Mouse (Mus musculus) spleen, postnatal 10 days (tissue): ENCODE data around the gene Slc17a2.

Experiments
- DNase-seq, 2 experiments: peaks; one replicate each; pipeline ENCODE4 v3.0.0; 2021 to 2022; ENCODE audit warnings: low spot score in 2 of 2

Slc17a2 gene

DNA sequence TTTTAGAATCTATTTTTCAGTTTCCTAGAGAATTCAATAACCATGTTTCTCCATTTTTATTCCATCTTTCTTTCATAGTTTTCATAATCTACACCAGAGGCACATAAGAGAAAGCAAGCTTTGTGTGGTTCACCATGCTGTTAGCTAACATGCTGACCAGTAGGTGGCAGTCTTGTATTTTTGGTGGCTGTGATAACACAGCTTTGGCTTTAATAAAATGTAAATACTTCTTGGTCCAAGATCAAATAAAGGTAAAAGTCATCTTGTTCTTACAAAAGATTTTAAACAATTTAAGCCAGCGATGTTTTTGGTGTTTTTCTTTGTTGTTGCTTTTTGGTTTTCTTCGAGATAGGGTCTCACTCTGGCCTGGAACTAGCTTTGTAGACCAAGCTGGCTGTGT is 14.3 kb upstream of the Slc17a2 start:
- peak in 1 of 2 experiments; percentile 66 for DNase-seq

DNA sequence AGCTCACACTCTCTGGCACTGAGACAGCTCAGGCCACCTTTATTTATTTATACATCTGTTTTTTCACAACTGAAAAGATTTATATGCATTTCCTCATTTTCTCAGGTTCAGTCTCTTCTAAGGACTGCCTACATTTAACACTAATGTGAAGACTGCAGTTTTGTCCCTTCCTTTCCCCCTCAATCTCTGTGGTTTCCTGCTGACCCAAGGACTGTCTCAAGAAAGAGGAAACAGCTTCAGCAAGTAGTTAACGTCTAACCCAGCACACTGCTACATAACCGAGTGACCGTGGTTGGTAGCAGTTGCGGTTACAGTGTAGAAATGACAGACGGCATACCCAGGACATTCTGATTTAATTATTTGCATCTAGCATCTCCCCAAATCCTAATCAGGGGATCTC is 7.4 kb upstream of the Slc17a2 start:
- DNase-seq: no peak

DNA sequence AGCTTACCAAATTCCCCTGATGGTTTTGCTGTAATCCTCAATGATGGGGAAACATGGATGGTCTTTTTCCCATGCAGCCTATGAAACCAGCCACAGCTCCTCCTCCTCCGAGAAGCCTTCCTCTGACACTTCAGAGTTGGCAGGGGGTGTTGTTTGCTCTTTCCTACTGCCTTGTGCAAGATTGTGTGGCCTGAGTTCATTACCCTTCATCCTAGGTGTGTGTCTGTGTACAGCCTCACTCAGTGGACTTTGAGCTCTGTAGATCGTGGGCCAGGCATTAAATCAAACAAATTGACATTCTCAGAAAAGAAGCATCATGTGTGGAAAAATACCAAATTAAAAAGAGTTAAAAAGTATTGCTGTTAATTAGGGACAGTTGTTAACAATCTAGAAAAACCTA is 2.3 kb upstream of the Slc17a2 start:
- DNase-seq: no peak

DNA sequence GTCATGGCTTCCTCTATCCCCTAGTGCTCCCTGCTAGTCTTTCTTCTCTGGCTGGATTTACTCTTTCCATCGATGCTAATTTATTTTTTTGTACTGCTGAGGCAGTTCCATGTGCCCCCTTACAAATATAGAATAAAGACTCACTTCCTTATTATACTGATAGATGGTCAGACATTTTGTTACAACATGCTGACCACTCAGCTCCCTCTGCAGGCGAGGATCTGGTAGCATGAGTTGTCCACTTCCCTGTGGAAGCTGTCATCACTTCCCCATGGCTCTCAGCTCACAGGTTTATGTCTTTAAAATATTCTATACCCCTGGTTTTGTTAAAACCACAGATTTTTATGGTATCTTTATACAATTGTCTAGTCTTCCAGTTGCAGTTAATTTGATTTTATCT is 9.4 kb downstream of the Slc17a2 start:
- DNase-seq: no peak

DNA sequence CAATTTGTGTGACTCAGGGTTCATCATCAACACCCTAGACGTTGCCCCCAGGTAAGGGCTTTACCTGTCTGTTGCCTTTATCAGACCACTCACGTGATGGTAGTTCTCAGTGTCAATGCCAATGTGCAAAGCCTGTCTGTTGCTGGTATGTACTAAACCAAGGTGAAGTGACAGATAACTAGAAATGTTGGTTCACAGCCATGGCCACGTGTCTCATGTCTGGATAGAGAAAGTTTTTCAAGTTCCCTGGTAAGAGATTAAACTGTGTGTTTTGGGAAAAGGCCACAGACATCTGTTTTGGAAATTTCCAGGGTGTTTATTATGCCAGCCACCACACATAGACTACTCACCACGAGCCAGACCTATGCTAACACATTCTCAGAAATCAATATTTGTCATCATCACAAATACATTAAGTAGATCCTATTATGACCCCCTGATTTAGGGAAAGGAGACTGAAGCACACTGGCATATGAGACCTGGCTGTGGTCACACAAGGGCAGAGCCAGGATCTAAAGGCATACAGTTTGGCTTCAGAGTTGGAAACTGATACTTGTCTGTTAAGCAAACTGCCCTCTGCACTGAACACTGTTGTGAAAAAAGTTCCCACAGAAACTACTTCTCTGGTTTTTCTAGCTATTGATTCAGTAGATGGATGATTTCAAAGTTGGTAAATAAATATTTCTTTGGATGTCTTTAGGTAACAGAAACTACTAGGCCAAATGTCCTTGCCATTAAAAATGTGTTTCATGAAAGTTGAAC is 13.6 kb downstream of the Slc17a2 start:
- no peak for DNase-seq

DNA sequence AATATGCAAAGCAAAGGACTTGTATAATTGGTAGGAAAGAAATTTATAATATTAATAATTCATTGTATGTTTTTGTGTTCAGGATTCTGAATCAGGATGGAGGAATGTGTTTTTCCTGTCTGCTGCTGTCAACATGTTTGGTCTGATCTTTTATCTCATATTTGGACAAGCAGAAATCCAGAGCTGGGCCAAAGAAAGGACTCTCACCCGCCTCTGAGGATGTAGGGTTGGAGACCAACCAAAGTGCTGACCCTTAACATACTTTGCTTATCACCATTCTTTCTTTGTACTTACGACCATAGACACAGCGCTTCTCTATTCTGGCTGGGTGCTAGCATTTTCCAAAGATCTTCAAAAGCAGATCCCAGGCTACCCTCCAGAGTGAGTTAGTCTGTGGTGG is 15.4 kb downstream of the Slc17a2 start:
- no peak for DNase-seq

DNA sequence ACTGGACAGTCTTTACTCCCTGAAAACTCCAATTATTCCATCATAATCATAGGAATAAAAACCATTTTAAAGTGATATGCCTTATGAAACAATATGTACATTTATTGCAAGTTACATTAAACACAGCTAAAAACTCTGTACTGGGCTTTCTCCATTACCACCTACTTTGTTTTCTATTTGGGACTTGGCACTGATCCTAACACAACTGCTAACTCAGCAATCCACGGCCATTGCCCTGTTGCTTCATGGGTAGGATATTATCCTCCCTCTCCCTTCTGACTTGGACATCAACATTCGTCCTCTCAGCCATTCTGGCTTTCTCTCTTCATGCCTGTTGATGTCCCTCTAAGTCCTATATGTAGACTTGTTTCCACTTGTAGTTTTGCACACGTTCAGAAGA is 19.8 kb downstream of the Slc17a2 start:
- DNase-seq: no peak

DNA sequence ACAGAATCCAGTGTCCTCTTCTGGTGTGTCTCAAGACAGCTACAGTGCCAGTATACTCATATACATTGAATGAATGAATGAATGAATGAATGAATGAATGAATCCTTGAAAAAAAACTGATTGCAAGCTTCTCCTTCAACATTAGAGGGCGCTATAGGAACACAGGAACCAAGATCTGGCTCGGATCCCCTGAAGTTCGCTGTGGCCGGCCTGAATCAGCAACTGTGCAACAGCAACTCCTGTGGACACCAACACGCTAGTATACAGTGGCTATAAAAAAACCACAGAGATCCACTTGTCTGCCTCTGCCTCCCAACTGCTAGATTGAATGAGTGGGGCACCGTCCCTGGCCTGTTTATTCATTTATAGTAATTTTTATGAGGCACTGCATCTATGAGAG is 26.3 kb downstream of the Slc17a2 start:
- DNase-seq: peak in 1 of 2 experiments; percentile 22

DNA sequence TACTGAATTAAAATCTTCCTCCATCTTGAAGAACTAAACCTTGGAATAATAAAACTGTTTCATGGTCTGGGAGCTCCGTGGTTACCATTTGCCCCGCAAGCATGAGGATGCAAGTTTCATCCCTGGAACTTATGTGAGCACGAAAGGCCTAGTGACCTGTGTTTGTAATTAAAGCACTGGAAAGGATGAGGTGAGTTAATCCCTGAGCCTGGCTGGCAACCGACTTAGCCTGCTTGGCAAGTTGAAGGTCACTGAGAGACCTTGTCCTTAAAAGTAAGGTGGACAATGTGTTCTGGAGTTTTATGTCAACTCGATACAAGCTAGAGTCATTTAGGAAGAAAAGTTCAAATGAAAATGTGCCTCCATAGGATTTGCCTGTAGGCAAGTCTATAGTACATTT is 28.0 kb downstream of the Slc17a2 start:
- no peak for DNase-seq

DNA sequence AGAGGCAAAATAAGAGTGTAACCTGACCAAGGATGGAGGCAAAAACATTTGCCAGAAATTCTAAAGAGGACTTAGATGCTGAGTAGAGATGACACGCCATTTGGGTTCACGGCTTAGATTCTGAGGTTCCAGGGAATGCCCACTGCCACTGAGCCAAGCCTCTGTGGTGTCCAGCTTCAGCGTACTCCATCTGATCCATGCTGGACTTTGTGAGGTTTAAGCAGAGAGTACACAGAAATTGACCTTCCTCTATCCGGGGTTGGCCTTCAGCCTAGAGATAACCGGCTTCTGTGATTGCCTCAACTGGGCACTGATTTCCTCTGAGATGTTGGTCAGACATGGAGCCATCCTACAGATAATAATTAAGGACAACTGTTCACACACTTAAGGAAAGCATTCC is 29.8 kb downstream of the Slc17a2 start:
- DNase-seq: no peak

DNA sequence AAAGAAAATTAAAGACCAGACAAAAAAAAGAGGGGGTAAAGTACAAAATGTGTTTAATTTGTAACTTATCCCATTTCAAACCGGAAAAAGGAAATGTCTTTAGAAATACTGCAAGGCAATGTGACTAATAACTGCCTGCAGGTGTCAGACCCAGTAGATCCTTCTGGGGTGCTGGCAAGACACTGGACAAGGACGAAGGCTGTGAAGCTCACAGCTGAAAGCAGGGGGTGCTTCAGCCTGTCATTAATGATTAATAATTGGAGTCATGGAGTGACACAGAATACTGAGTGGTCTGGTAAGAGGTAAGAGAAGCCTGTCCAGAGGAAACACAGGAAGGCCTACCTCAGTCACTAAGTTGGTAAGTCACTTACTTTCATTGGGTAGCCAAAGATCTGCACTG is 32.5 kb downstream of the Slc17a2 start, which contains the start of gene Slc17a3:
Gene Slc17a3 (plus strand): TSS at position 127 of the 400 bp plus-strand sequence.
- no peak for DNase-seq

DNA sequence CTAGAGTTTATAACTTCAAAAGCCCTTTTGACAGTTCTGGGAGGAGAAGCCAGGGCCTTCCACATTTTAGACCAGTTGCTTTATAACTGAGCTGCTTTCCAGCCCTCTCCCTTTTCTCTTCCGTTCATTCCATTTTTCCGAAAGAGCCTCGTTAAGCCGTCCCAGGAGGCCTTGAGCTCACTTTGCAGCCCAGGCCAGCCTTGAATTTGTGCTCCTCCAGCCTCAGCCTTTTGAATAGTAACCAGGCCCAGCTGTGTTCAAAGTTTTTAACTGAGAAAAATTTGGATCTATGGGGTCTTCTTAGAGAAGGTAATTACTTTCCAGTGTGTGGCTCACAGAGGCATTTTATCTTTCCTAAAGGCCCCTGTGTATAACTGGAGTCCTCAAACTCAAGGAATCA is 39.1 kb downstream of the Slc17a2 start:
- no peak for DNase-seq

DNA sequence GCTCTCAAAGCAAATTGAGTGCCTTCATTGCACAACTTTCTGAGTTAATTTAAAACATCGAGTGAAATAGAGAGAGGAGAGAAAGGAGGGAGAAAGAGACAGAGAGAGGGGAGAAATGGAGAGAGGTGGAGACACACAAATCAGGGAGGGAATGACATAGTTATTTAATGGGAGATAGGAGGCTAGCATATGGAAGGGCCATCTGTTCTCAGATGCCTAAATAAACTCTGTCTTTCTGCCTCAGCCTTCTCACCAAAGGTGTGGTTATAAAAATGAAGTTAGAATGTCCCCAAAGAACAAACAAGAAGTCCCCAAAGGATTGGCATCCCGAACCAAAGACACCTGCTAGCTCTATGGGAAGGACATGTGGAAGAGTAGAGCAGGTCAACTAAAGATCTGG is 42.5 kb downstream of the Slc17a2 start:
- DNase-seq: no peak

DNA sequence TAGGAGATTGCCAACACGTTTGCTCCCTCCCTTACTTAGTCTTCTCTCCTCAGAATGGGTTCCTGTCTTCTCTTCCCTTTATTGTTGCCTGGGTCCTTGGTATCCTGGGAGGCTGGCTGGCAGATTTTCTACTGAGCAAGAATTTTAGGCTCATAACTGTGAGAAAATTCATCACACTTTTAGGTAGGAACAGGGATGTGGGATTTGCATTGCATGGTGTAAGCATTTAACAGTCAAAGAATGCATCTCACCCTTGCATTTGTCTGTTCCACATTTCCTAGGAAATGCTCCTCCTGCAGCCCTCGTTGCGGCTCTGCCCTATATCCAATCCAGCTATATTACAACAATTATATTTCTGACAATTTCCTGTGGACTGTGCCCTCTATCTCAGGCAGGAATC is 49.6 kb downstream of the Slc17a2 start:
- DNase-seq: no peak

DNA sequence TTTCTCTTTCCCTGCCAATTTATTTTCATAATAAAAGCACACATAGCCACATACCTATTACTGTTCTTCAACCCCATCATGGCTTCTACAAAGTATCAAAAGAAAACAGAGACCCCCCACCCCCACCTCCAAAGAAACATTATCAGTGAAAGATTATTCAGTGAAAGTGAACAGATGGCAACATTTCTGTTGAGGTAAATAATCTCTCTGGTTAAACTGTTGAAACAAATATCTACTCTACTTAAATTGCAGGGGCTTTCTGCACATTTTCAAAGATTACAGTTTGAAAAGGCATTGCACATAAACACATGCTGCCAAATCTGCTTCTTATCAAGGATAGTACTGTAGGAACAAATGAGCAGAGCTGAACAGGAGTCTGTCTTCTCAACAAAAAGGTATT is 55.0 kb downstream of the Slc17a2 start:
- no peak for DNase-seq

DNA sequence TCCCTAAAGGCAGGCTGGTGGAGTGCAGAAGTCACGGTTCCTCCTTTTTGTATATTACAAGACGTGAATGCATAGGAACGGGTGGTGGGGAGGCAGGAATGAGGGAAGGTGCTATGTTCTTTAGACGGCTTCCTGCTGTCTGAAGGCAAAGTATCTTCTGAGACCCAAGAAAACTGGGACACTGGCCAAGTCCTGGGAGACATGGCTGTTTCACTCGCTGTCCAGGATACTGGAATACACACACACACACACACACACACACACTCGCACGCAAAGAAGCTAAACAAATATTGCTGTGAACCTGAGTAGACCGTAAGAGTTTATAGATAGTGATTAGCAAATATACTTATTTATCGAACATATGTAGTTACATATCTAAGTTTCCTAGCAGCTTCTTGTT is 57.9 kb downstream of the Slc17a2 start:
- DNase-seq: no peak

DNA sequence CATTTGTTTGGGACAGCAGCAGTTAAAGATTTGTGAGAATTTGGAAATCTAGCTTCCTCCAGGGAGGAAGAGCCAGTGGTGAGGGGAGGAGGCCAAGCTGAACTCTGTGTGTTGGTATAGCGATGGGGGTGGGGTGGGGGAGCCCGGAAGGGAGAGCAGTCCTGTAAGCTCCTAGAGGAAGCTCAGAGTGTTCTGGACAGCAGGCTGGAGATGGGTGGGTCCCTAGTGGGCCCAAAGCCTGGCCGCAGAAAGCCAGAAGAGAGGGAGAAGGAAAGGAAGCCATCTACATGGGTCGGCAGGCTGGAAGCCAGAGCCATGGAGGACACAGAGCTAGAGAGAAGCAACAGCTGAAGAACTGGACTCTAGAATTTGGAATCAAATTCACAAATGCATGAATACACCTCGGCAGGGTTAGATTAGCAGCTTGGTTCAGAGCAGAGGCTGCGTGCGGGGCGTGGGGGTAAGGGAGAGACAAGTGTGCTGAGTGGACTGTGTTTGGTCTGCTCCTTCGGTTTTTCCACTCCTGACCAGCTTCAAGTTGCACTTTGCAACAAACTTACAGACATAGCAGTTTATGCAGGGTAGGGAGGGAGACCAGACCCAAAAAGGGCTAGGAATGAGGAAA is 59.4 kb downstream of the Slc17a2 start:
- no peak for DNase-seq

DNA sequence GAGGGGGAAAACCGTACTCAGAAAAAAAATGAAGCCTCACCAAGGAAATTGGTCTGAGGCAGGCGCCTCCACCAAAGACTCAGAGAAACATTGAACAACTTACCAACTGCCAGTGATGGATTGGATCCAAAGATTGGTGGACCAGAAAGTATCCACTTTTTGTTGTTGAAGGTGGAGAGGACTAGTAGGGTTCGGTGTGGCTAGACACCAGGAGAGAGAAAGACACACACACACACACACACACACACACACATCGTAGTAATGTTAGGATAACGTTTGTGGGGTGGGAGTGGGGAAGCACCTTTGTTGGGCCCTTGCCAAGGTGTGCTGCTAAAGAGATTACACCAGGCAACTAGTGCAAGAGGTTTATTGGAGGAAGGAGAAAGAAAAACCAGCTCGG is 60.2 kb downstream of the Slc17a2 start:
- no peak for DNase-seq

DNA sequence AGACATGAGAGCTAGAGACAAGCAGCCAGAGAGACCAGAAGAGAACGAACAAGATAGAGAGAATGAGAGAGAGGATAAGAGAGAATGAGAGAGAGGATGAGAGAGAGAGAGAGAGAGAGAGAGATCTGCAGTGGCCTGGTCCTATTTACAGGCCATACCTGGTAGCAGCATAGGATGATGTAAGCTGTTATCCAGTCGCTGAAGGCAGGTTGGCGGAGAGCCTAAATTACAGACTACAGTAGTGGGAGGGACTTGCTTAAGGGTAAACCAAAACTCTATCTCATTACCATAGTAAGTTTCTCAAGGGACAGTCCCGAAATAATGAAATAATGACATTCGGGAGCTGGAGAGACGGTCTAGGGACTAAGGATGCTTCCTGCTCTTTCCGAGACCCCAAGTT is 60.6 kb downstream of the Slc17a2 start, which contains the start of gene Slc17a1:
Gene Slc17a1 (plus strand): TSS at position 346 of the 400 bp plus-strand sequence.
- no peak for DNase-seq

DNA sequence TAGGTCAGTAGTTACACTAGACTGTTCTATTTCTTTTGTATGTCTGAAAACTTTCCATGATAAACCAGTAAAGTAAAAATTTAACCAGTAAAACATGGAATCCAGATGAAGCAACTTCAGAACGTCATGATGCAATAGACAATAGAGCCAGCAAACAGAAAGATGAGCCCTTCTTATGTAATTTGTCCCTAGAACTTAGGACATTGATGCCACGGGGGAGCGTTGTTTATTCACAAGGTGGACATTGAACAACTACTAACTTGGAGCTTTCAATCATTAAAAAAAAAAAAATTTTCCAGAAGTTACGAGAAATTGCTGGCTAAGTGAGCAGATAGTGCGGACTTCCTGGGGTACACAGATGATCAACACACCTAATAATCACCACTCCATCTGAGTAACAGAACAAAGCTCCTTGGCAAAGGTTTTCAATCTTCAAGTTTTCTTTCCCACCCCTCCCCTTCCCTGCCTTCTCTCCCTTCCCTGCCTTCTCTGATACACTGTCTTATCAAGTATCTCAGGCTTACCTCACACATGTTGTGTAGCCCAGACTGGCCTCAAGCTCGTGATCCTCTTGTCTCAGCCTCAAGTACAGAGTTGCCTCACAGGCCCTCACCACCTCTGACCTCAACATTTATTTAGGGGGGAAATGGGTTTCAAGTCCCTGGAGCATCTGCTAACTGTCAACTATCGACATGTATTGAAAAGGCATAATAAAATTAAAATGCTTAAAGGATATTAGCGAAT is 62.2 kb downstream of the Slc17a2 start:
- no peak for DNase-seq

DNA sequence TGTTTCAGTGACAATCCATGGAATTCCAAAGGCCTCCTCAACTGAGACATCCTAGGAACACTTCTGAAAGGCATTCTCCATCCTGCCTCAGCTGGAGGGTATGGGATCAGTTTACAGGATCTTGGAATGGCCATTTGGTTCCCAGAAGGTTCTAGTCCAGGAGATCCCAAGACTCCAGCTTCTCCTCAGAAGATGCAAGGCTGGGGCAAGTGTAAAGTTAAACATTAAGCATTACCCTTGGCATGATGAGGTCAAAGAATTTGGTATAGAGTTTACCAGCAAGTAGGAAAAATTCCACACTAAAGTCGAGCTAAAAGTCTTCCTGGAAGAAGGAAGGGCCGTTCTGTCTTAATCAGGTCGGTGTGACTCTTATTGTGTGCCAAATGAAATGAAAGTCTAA is 63.2 kb downstream of the Slc17a2 start:
- no peak for DNase-seq

DNA sequence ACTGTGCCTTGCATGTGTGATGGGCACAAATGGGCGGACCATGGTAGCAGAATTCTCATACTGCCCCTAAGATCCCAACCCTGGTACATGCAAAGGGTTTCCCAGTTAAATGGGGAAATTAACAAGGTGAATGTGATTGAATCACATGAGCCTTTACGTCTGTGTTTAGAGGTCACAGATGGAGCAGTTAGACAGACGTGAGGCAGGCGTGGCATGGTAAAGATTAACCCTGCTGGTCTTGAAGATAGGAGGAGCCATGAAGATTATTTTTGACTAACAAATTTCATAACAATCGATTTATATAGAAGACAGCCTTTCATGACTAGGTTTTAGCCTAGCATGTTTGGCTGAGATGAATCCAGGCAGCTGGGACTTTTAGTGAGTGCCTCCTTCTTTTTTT is 66.3 kb downstream of the Slc17a2 start:
- no peak for DNase-seq
